Mouse (Mus musculus) ES-Bruce4 (cell line): ENCODE data around the gene Lamb2. TPM values are rescaled to one million over a fixed set of nuclear protein-coding genes. Genes with fewer than 3 reads are reported as not detected.

Experiments used
- H3K27ac ChIP-seq: 2 replicates; pipeline ENCODE4 v1.5.1; 2012; ENCODE audit warnings: low read length, inconsistent platforms; ENCODE audit not compliant: insufficient read depth
- H3K27me3 ChIP-seq: 2 replicates; pipeline ENCODE4 v1.6.1; 2012; ENCODE audit warnings: mild to moderate bottlenecking, low read length, inconsistent platforms; ENCODE audit not compliant: control insufficient read depth, poor library complexity, insufficient read depth, severe bottlenecking
- H3K36me3 ChIP-seq: 2 replicates; pipeline ENCODE4 v1.6.1; 2012; ENCODE audit warnings: inconsistent platforms, mild to moderate bottlenecking, low read length, moderate library complexity; ENCODE audit not compliant: control insufficient read depth, poor library complexity, insufficient read depth, severe bottlenecking
- H3K4me1 ChIP-seq: one replicate; pipeline ENCODE4 v1.8.1; 2011; ENCODE audit warnings: low read length; ENCODE audit not compliant: control insufficient read depth, insufficient read depth
- H3K4me3 ChIP-seq: 2 replicates; pipeline ENCODE4 v1.5.1; 2011; ENCODE audit warnings: low read depth, mild to moderate bottlenecking, low read length
- H3K9ac ChIP-seq: 2 replicates; pipeline ENCODE4 v1.6.1; 2012; ENCODE audit warnings: low read depth, mild to moderate bottlenecking, inconsistent platforms; ENCODE audit not compliant: poor library complexity, severe bottlenecking
- H3K9me3 ChIP-seq: replicated peaks from 2 replicates; pipeline ENCODE4 v1.6.1; 2012; ENCODE audit warnings: mild to moderate bottlenecking, low read length, inconsistent platforms; ENCODE audit not compliant: control insufficient read depth, poor library complexity, insufficient read depth, severe bottlenecking
- CTCF ChIP-seq: IDR thresholded peaks from one replicate; pipeline ENCODE4 v1.8.1; 2011; ENCODE audit warnings: low read depth, low read length
- EP300 ChIP-seq: IDR thresholded peaks from 2 replicates; pipeline ENCODE4 v1.6.1; 2011; ENCODE audit warnings: low read depth, low read length; ENCODE audit not compliant: insufficient read depth
- POLR2A ChIP-seq: IDR thresholded peaks from one replicate; pipeline ENCODE4 v1.8.1; 2011; ENCODE audit warnings: low read length; ENCODE audit not compliant: insufficient read depth
- polyA plus RNA-seq: library from polyadenylated mRNA; stranded (reverse); fragments of >200 nt; gene quantifications from 2 replicates; pipeline ENCODE4 v1.2.4, GENCODE M21; 2011; ENCODE audit warnings: low read depth; ENCODE audit not compliant: missing spikeins, insufficient read depth, insufficient read length

The Lamb2 gene
- polyA plus RNA-seq, 1 experiment, result 39.0 TPM

DNA sequence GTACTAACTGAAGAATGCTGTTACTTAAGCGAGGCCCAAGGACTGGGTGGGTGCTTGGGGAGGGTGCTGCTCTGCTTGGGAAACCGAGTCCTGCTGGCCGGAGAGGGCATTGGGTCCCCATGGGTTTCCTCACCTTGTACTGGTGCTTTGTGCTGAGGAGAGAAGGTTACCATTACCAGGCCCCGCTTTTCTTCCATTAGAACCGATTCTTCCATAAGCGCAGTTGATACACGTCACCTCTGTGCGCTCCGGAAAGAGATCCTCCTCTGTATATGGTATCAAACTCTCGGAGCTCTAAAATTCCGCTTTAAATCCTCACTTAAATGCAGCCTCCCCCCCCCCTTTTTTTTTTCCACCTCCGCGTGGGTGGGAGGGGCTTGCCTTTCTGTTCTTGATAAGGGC lies 38.4 kb downstream of the Lamb2 start:
- Histone ChIP-seq H3K4me3 (peak overlapping the region; percentile 85), H3K9ac (peak overlapping the region; percentile 95), H3K27me3 (no peaks in the 10 kb centered on the region), H3K27ac (peak overlapping the region; percentile 45), H3K9me3 (no peaks in the 10 kb centered on the region), H3K4me1 (no peaks in the 10 kb centered on the region), H3K36me3 (peaks cover 36% of the 10 kb centered on the region)
- no peak for TF ChIP-seq EP300
- TF ChIP-seq POLR2A, result no peak

- H3K9ac ChIP-seq, result no peak overlapping the region
- no peaks in the 10 kb centered on the region for H3K27me3 ChIP-seq
- no peak overlapping the region for H3K27ac ChIP-seq
- no peaks in the 10 kb centered on the region for H3K4me1 ChIP-seq
- H3K9me3 ChIP-seq, result no peaks in the 10 kb centered on the region
- H3K36me3 ChIP-seq, result peaks cover 15% of the 10 kb centered on the region
- no peak overlapping the region for H3K4me3 ChIP-seq
- no peak for TF ChIP-seq POLR2A
These were observed 42.1 kb downstream of the Lamb2 start for GRCm38 (mm10) chr9:108521604-108522003.

- H3K9me3 ChIP-seq, result no peaks in the 10 kb centered on the region
- no peaks in the 10 kb centered on the region for H3K27me3 ChIP-seq
- no peak overlapping the region for H3K4me3 ChIP-seq
- peaks cover 25% of the 10 kb centered on the region for H3K36me3 ChIP-seq
- H3K4me1 ChIP-seq, result no peaks in the 10 kb centered on the region
- no peak for TF ChIP-seq CTCF
- no peak for TF ChIP-seq EP300
- TF ChIP-seq POLR2A, result no peak
- no peak overlapping the region for H3K9ac ChIP-seq
- no peak overlapping the region for H3K27ac ChIP-seq
These were observed 43.8 kb downstream of the Lamb2 start for GRCm38 (mm10) chr9:108523341-108523740.

DNA sequence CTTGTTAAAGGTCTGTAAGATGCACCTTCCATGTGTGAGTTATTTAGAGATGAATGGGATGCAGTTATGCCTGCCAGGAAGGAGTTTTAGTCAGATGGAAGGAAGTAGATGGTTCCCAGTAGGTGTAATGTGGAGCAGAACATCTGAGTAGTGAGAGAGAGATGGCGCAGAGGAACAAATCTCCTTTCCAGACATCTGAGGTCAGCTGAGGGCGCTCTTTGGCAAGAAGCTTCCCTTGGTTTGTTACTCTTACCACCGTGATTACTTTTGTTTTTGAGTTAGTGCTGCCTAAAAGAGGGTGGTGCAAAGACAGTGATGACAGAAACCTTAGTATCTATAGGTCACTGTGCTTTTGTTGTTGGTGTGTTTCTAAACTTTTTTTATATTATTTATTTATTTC lies 45.9 kb downstream of the Lamb2 start:
- no peaks in the 10 kb centered on the region for H3K27me3 ChIP-seq
- TF ChIP-seq CTCF (peak; percentile 3), EP300 (no peak)
- H3K9ac ChIP-seq, result no peak overlapping the region
- no peak overlapping the region for H3K27ac ChIP-seq
- no peaks in the 10 kb centered on the region for H3K9me3 ChIP-seq
- H3K4me3 ChIP-seq, result no peak overlapping the region
- no peaks in the 10 kb centered on the region for H3K4me1 ChIP-seq
- H3K36me3 ChIP-seq, result peaks cover 31% of the 10 kb centered on the region

DNA sequence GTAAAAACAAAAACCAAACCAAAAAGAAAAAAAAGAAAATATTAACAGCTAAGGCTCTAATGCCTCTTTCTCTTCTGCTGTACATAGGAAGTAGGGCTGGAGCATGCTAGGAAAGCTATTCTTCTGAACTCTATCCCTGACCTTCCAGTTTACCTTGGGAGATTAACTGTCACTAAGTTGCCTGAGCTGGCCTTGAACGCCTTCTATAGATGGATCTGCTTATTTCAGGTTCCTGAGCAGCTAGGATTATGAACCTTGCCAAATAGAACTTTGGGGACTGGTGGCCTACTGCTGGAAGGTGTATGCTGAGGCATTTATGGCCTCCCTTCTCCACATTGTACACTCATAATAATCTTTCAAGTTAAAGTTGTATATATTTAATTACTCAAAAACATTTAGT lies 51.4 kb downstream of the Lamb2 start:
- Histone ChIP-seq H3K36me3 (peaks cover 80% of the 10 kb centered on the region), H3K4me1 (no peaks in the 10 kb centered on the region), H3K9me3 (no peaks in the 10 kb centered on the region), H3K27me3 (no peaks in the 10 kb centered on the region), H3K9ac (no peak overlapping the region), H3K4me3 (no peak overlapping the region), H3K27ac (no peak overlapping the region)
- no peak for TF ChIP-seq CTCF
- no peak for TF ChIP-seq POLR2A
- no peak for TF ChIP-seq EP300

DNA sequence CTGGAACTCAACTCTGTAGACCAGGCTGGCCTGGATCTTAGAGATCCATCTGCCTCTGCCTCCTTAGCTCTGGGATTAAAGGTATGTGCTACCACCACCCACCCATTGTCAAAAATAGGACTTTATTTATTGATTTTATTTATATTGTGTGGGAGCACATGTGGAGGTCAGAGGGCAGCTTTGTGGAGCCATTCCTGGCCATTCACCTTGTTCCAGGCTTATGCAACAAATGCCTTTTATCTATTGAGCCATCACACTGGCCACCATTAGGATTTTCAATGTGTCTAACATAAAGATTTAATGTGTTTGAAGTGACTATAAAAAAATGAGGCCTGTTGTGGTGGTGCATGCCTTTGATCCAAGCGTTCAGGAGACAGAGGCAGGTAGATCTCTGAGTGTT lies 52.0 kb downstream of the Lamb2 start:
- H3K9me3 ChIP-seq, result no peaks in the 10 kb centered on the region
- no peak overlapping the region for H3K4me3 ChIP-seq
- no peak overlapping the region for H3K9ac ChIP-seq
- TF ChIP-seq CTCF (no peak), EP300 (no peak), POLR2A (no peak)
- peaks cover 85% of the 10 kb centered on the region for H3K36me3 ChIP-seq
- H3K27ac ChIP-seq, result no peak overlapping the region
- no peaks in the 10 kb centered on the region for H3K4me1 ChIP-seq
- no peaks in the 10 kb centered on the region for H3K27me3 ChIP-seq

Other genes starting within 250 kb of the Lamb2 start
- gene Dag1, start 215.8 kb upstream of the Lamb2 start, polyA plus RNA-seq, result 116 and 124 TPM in 2 replicates
- 18.3 and 23.1 TPM in 2 replicates for gene Nicn1, start 189.3 kb upstream of the Lamb2 start, polyA plus RNA-seq
- gene Amt, start 182.9 kb upstream of the Lamb2 start, polyA plus RNA-seq, result 69.2 and 69.3 TPM in 2 replicates
- 429 and 434 TPM in 2 replicates for gene Rhoa, start 173.6 kb upstream of the Lamb2 start, polyA plus RNA-seq
- 4.0 and 7.0 TPM in 2 replicates for gene Tcta, start 173.6 kb upstream of the Lamb2 start, polyA plus RNA-seq
- gene Gpx1, start 140.8 kb upstream of the Lamb2 start, polyA plus RNA-seq, result 172 and 194 TPM in 2 replicates
- 69.5 and 69.9 TPM in 2 replicates for gene Usp4, start 131.9 kb upstream of the Lamb2 start, polyA plus RNA-seq
- gene 1700102P08Rik, start 86.9 kb upstream of the Lamb2 start, polyA plus RNA-seq, result not detected in 2 replicates
- 0.96 and 1.2 TPM in 2 replicates for gene Ccdc36, start 51.3 kb upstream of the Lamb2 start, polyA plus RNA-seq
- gene BC048562, start 43.3 kb upstream of the Lamb2 start, polyA plus RNA-seq, result not detected in 2 replicates
- gene Ccdc71, start 19.2 kb upstream of the Lamb2 start, polyA plus RNA-seq, result 26.4 and 31.6 TPM in 2 replicates
- 5.8 and 6.4 TPM in 2 replicates for gene Klhdc8b, start 18.2 kb upstream of the Lamb2 start, polyA plus RNA-seq
- gene Usp19, start 10.9 kb downstream of the Lamb2 start, polyA plus RNA-seq, result 86.0 and 90.9 TPM in 2 replicates
- gene Qars, start 28.0 kb downstream of the Lamb2 start, polyA plus RNA-seq, result 348 and 395 TPM in 2 replicates
- gene Qrich1, start 37.1 kb downstream of the Lamb2 start, polyA plus RNA-seq, result 139 and 145 TPM in 2 replicates
- 387 and 445 TPM in 2 replicates for gene Impdh2, start 80.5 kb downstream of the Lamb2 start, polyA plus RNA-seq
- gene Ndufaf3, start 87.7 kb downstream of the Lamb2 start, polyA plus RNA-seq, result 24.7 and 29.7 TPM in 2 replicates
- gene Dalrd3, start 90.2 kb downstream of the Lamb2 start, polyA plus RNA-seq, result 32.7 and 38.9 TPM in 2 replicates
- 24.6 and 24.7 TPM in 2 replicates for gene Wdr6, start 99.0 kb downstream of the Lamb2 start, polyA plus RNA-seq
- 2.4 TPM in 2 replicates for gene P4htm, start 117.9 kb downstream of the Lamb2 start, polyA plus RNA-seq
- 131 and 133 TPM in 2 replicates for gene Arih2, start 169.7 kb downstream of the Lamb2 start, polyA plus RNA-seq
- 30.1 and 35.7 TPM in 2 replicates for gene Slc25a20, start 182.4 kb downstream of the Lamb2 start, polyA plus RNA-seq
- gene Prkar2a, start 209.6 kb downstream of the Lamb2 start, polyA plus RNA-seq, result 58.4 and 72.2 TPM in 2 replicates